Mouse (Mus musculus) hindbrain, embryonic 14.5 days (tissue): ENCODE measurements around the gene Ntng1. TPM values are rescaled to one million over a fixed set of nuclear protein-coding genes. Genes with fewer than 3 reads are reported as not detected.
A peak's percentile ranks its signal among the peaks of the same experiment; 100 is the strongest.

Source experiments
- ATAC-seq: fragments of 200-750 bp; cut with Nextera tagmentation; 2 replicates; pipeline ENCODE4 v1.8.0; 2017; ENCODE audit warnings: moderate number of reproducible peaks, mild to moderate bottlenecking, moderate TSS enrichment, moderate library complexity; ENCODE audit not compliant: low FRiP score
- DNase-seq: peaks from one replicate; pipeline ENCODE4 v3.0.0-alpha.2; 2015; ENCODE audit warnings: low spot score
- H3K27ac ChIP-seq: fragments of 300-500 bp; sonication (generic); 2 replicates; pipeline ENCODE4 v1.5.1; 2014; ENCODE audit warnings: mild to moderate bottlenecking, moderate library complexity
- H3K27me3 ChIP-seq: fragments of 300-500 bp; sonication (generic); 2 replicates; pipeline ENCODE4 v1.6.1; 2014; ENCODE audit warnings: mild to moderate bottlenecking, low read length, mixed read lengths; ENCODE audit not compliant: control insufficient read depth, insufficient read depth
- H3K36me3 ChIP-seq: fragments of 300-500 bp; sonication (generic); replicated peaks from 2 replicates; pipeline ENCODE4 v1.6.1; 2014; ENCODE audit not compliant: control insufficient read depth, insufficient read depth
- H3K4me1 ChIP-seq: fragments of 300-500 bp; sonication (generic); replicated peaks from 2 replicates; pipeline ENCODE4 v1.6.1; 2014; ENCODE audit warnings: antibody characterized with exemption, low read length, mixed read lengths; ENCODE audit not compliant: control insufficient read depth, insufficient read depth
- H3K4me2 ChIP-seq: fragments of 300-500 bp; sonication (generic); replicated peaks from 2 replicates; pipeline ENCODE4 v1.6.1; 2014; ENCODE audit warnings: mild to moderate bottlenecking, moderate library complexity
- H3K4me3 ChIP-seq: fragments of 300-500 bp; sonication (generic); replicated peaks from 2 replicates; pipeline ENCODE4 v1.5.1; 2014; ENCODE audit warnings: mild to moderate bottlenecking, low read length
- H3K9ac ChIP-seq: fragments of 300-500 bp; sonication (generic); 2 replicates; pipeline ENCODE4 v1.6.1; 2014
- H3K9me3 ChIP-seq: fragments of 300-500 bp; sonication (generic); 2 replicates; pipeline ENCODE4 v1.6.1; 2016; ENCODE audit warnings: low read length; ENCODE audit not compliant: control insufficient read depth
- WGBS: fragments of 180-500 bp; shearing (Covaris S2); extraction: QIAGEN DNeasy Blood & Tissue Kit; methylation state at CpG from one replicate; pipeline ENCODE4 v1.1.7; 2014; 5-methylcytosine and 5-hydroxymethylcytosine counted together
- polyA plus RNA-seq: library from polyadenylated mRNA; unstranded; fragments of >200 nt; fragmentation: Nextera tagmentation; extraction: Ambion mirVana; gene quantifications from 2 replicates; pipeline ENCODE4 v1.2.1, GENCODE M21; 2014

Gene Ntng1
- polyA plus RNA-seq, 1 experiment from 2014 or later, result 21.3 TPM

GRCm38 (mm10) chr3:109846660-109847059 is 297.2 kb downstream of the Ntng1 start:
- no peaks in the 10 kb centered on the region for H3K4me1 ChIP-seq
- ATAC-seq (no peak), DNase-seq (no peak)
- H3K4me2 ChIP-seq, result no peak overlapping the region
- no peak overlapping the region for H3K9ac ChIP-seq
- H3K27ac ChIP-seq, result no peak overlapping the region
- H3K27me3 ChIP-seq, result no peaks in the 10 kb centered on the region
- H3K36me3 ChIP-seq, result no peaks in the 10 kb centered on the region
- H3K4me3 ChIP-seq, result no peak overlapping the region
- no peaks in the 10 kb centered on the region for H3K9me3 ChIP-seq
- 87% methylated on average over 4 of the region's 4 CpGs for WGBS

GRCm38 (mm10) chr3:109825806-109826205 is 318.0 kb downstream of the Ntng1 start:
- Histone ChIP-seq H3K27ac (no peak overlapping the region), H3K4me1 (no peaks in the 10 kb centered on the region), H3K27me3 (no peaks in the 10 kb centered on the region), H3K9me3 (no peaks in the 10 kb centered on the region), H3K4me2 (no peak overlapping the region), H3K36me3 (no peaks in the 10 kb centered on the region), H3K9ac (no peak overlapping the region), H3K4me3 (no peak overlapping the region)
- 100% methylated on average over 1 of the region's 1 CpGs for WGBS
- no peak for ATAC-seq
- no peak for DNase-seq

- ATAC-seq (no peak), DNase-seq (no peak)
- H3K27ac ChIP-seq, result no peak overlapping the region
- no peaks in the 10 kb centered on the region for H3K9me3 ChIP-seq
- WGBS, result 81% methylated on average over 2 of the region's 2 CpGs
- H3K9ac ChIP-seq, result no peak overlapping the region
- H3K4me3 ChIP-seq, result no peak overlapping the region
- no peak overlapping the region for H3K4me2 ChIP-seq
- H3K36me3 ChIP-seq, result no peaks in the 10 kb centered on the region
- no peaks in the 10 kb centered on the region for H3K27me3 ChIP-seq
- H3K4me1 ChIP-seq, result no peaks in the 10 kb centered on the region
Measured at GRCm38 (mm10) chr3:109822803-109823474, 320.9 kb downstream of the Ntng1 start.

GRCm38 (mm10) chr3:109818821-109819685 is 324.8 kb downstream of the Ntng1 start:
- no peak for ATAC-seq
- Histone ChIP-seq H3K27me3 (no peaks in the 10 kb centered on the region), H3K9me3 (no peaks in the 10 kb centered on the region), H3K4me3 (no peak overlapping the region), H3K9ac (no peak overlapping the region), H3K27ac (no peak overlapping the region), H3K4me2 (no peak overlapping the region), H3K4me1 (no peaks in the 10 kb centered on the region), H3K36me3 (no peaks in the 10 kb centered on the region)
- WGBS, result 87% methylated on average over 2 of the region's 2 CpGs
- DNase-seq, result no peak

GRCm38 (mm10) chr3:109809065-109809464 is 334.7 kb downstream of the Ntng1 start:
- Histone ChIP-seq H3K4me3 (no peak overlapping the region), H3K36me3 (no peaks in the 10 kb centered on the region), H3K4me1 (no peaks in the 10 kb centered on the region), H3K27me3 (no peaks in the 10 kb centered on the region), H3K4me2 (no peak overlapping the region), H3K9ac (no peak overlapping the region), H3K27ac (no peak overlapping the region), H3K9me3 (no peaks in the 10 kb centered on the region)
- ATAC-seq, result no peak
- WGBS, result 89% methylated on average over 1 of the region's 1 CpGs
- DNase-seq, result no peak

- no peaks in the 10 kb centered on the region for H3K9me3 ChIP-seq
- H3K27me3 ChIP-seq, result no peaks in the 10 kb centered on the region
- WGBS, result 56% methylated on average over 6 of the region's 6 CpGs
- ATAC-seq (no peak), DNase-seq (no peak)
- H3K9ac ChIP-seq, result no peak overlapping the region
- H3K36me3 ChIP-seq, result no peaks in the 10 kb centered on the region
- H3K27ac ChIP-seq, result no peak overlapping the region
- H3K4me1 ChIP-seq, result no peaks in the 10 kb centered on the region
- no peak overlapping the region for H3K4me3 ChIP-seq
- H3K4me2 ChIP-seq, result no peak overlapping the region
Measured at GRCm38 (mm10) chr3:109807211-109807934, 336.4 kb downstream of the Ntng1 start.

- no peak overlapping the region for H3K9ac ChIP-seq
- H3K27me3 ChIP-seq, result no peaks in the 10 kb centered on the region
- no peak overlapping the region for H3K27ac ChIP-seq
- no peaks in the 10 kb centered on the region for H3K9me3 ChIP-seq
- no peak overlapping the region for H3K4me2 ChIP-seq
- H3K4me1 ChIP-seq, result no peaks in the 10 kb centered on the region
- no peak overlapping the region for H3K4me3 ChIP-seq
- H3K36me3 ChIP-seq, result no peaks in the 10 kb centered on the region
- WGBS, result 64% methylated on average over 2 of the region's 2 CpGs
- ATAC-seq (peak; percentile 21; the same call in 1 of the 2 replicates), DNase-seq (no peak)
Measured at GRCm38 (mm10) chr3:109804145-109804544, 339.7 kb downstream of the Ntng1 start.

GRCm38 (mm10) chr3:109803616-109804015 is 340.2 kb downstream of the Ntng1 start:
- no peaks in the 10 kb centered on the region for H3K9me3 ChIP-seq
- no peak overlapping the region for H3K4me3 ChIP-seq
- 66% methylated on average over 3 of the region's 3 CpGs for WGBS
- H3K27me3 ChIP-seq, result no peaks in the 10 kb centered on the region
- H3K36me3 ChIP-seq, result no peaks in the 10 kb centered on the region
- no peak for DNase-seq
- no peaks in the 10 kb centered on the region for H3K4me1 ChIP-seq
- no peak overlapping the region for H3K27ac ChIP-seq
- no peak overlapping the region for H3K9ac ChIP-seq
- ATAC-seq, result no peak
- H3K4me2 ChIP-seq, result no peak overlapping the region

GRCm38 (mm10) chr3:109797354-109797753 is 346.5 kb downstream of the Ntng1 start:
- Histone ChIP-seq H3K9ac (no peak overlapping the region), H3K4me1 (no peaks in the 10 kb centered on the region), H3K4me3 (no peak overlapping the region), H3K4me2 (no peak overlapping the region), H3K27me3 (no peaks in the 10 kb centered on the region), H3K27ac (no peak overlapping the region), H3K36me3 (no peaks in the 10 kb centered on the region), H3K9me3 (no peaks in the 10 kb centered on the region)
- WGBS, result 70% methylated on average over 11 of the region's 11 CpGs
- no peak; the same call in 1 of the 2 replicates for ATAC-seq
- DNase-seq, result no peak
